Mouse (Mus musculus): Measurements from ENCODE around the gene Tmem267. TPM values are rescaled to one million over a fixed set of nuclear protein-coding genes. Genes with fewer than 3 reads are reported as not detected.
A peak's percentile ranks its signal among the peaks of the same experiment; 100 is the strongest.
"Not testable (repeated sequence)": the region's sequence is repeated elsewhere in the genome, so short reads cannot be mapped to it uniquely, and the experiment has no call there.

The Tmem267 gene
- polyA plus RNA-seq, 1 experiment from 2014 or later, result 1.4 TPM

GRCm38 (mm10) chr13:119494938-119495337 lies 7.1 kb downstream of the Tmem267 start:
- H3K4me1 ChIP-seq; H3K27ac ChIP-seq; ATAC-seq (ENCODE audit: insufficient read depth, low FRiP score, low read depth); H3K27me3 ChIP-seq (replicated peaks); H3K36me3 ChIP-seq; H3K9ac ChIP-seq; H3K4me2 ChIP-seq; H3K4me3 ChIP-seq (replicated peaks): not testable (repeated sequence)
- peaks cover 12% of the 10 kb centered on the region for H3K9me3 ChIP-seq
- 90% methylated on average over 13 of the region's 22 CpGs for WGBS

- not testable (repeated sequence) for H3K27me3 ChIP-seq (replicated peaks); H3K27ac ChIP-seq; H3K9ac ChIP-seq; H3K4me3 ChIP-seq (replicated peaks); H3K4me1 ChIP-seq; H3K4me2 ChIP-seq; H3K36me3 ChIP-seq
- peaks cover 14% of the 10 kb centered on the region for H3K9me3 ChIP-seq
- 72% methylated on average over 16 of the region's 16 CpGs for WGBS
- peak; percentile 86 for ATAC-seq (ENCODE audit: insufficient read depth, low FRiP score, low read depth)
Observed at GRCm38 (mm10) chr13:119596321-119597211, 108.7 kb downstream of the Tmem267 start.

DNA sequence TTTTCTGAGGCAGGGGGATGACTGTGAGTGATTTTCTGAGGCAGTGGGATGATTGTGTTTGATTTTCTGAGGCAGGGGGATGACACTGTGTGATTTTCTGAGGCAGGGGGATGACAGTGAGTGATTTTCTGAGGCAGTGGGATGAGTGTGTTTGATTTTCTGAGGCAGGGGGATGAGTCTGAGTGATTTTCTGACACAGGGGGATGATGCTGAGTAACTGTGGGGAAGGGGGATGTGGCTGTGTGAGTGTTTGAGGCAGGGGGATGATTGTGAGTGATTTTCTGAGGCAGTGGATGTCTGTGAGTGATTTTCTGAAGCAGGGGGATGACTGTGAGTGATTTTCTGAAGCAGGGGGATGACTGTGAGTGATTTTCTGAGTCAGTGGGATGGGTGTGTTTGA lies 110.6 kb downstream of the Tmem267 start:
- not testable (repeated sequence) for H3K4me1 ChIP-seq; H3K36me3 ChIP-seq; H3K9ac ChIP-seq; ATAC-seq (ENCODE audit: insufficient read depth, low FRiP score, low read depth); H3K4me2 ChIP-seq; H3K27me3 ChIP-seq (replicated peaks); H3K27ac ChIP-seq; H3K4me3 ChIP-seq (replicated peaks)
- peaks cover 14% of the 10 kb centered on the region for H3K9me3 ChIP-seq

DNA sequence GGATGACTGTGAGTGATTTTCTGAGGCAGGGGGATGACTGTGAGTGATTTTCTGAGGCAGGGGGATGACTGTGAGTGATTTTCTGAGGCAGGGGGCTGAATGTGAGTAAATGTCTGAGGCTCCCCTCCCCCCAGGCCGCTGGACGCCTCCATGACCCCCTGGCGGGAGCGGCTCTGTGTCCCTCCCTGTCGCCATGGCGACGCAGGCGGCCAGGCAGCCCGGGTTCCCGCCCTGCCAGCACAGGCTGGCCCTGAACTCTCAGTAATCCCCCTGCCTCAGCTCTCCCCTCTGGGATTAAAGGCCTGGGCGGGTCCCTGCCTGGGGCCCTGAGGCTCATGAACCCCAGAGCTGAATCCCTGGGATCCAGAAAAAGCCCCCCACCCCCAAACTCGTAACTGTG lies 111.2 kb downstream of the Tmem267 start:
- 80% methylated on average over 12 of the region's 12 CpGs for WGBS
- not testable (repeated sequence) for ATAC-seq (ENCODE audit: insufficient read depth, low FRiP score, low read depth); H3K4me2 ChIP-seq

DNA sequence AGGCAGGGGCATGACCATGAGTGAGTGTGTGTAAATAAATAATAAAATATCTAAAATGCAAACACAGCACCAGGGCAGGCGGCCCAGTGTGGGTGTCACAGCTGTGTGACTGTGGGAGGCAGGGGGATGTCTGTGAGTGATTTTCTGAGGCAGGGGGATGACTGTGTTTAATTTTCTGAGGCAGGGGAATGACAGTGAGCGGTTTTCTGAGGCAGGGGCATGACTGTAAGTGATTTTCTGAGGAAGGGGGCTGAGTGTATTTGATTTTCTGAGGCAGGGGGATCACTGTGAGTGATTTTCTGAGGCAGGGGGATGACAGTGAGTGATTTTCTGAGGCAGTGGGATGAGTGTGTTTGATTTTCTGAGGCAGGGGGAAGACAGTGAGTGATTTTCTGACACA lies 111.7 kb downstream of the Tmem267 start:
- not testable (repeated sequence) for H3K27me3 ChIP-seq (replicated peaks); H3K36me3 ChIP-seq; H3K4me3 ChIP-seq (replicated peaks); H3K9ac ChIP-seq; ATAC-seq (ENCODE audit: insufficient read depth, low FRiP score, low read depth); H3K4me1 ChIP-seq; H3K27ac ChIP-seq; H3K4me2 ChIP-seq
- H3K9me3 ChIP-seq, result peaks cover 14% of the 10 kb centered on the region
- 71% methylated on average over 2 of the region's 2 CpGs for WGBS

More for the DNA sequence above, 111.2 kb downstream of the Tmem267 start:
- not testable (repeated sequence) for H3K9ac ChIP-seq; H3K27ac ChIP-seq; H3K27me3 ChIP-seq (replicated peaks); H3K4me3 ChIP-seq (replicated peaks); H3K36me3 ChIP-seq; H3K4me1 ChIP-seq
- peaks cover 14% of the 10 kb centered on the region for H3K9me3 ChIP-seq

- peaks cover 14% of the 10 kb centered on the region for H3K9me3 ChIP-seq
- not testable (repeated sequence) for H3K27ac ChIP-seq; ATAC-seq (ENCODE audit: insufficient read depth, low FRiP score, low read depth); H3K4me3 ChIP-seq (replicated peaks); H3K27me3 ChIP-seq (replicated peaks); H3K9ac ChIP-seq; H3K36me3 ChIP-seq; H3K4me2 ChIP-seq; H3K4me1 ChIP-seq
Observed at GRCm38 (mm10) chr13:119600166-119600565, 112.3 kb downstream of the Tmem267 start.

GRCm38 (mm10) chr13:119602688-119603331 lies 115.0 kb downstream of the Tmem267 start:
- H3K4me3 ChIP-seq (replicated peaks); H3K27me3 ChIP-seq (replicated peaks); H3K9me3 ChIP-seq; H3K4me1 ChIP-seq; H3K36me3 ChIP-seq; ATAC-seq (ENCODE audit: insufficient read depth, low FRiP score, low read depth); H3K4me2 ChIP-seq; H3K9ac ChIP-seq; H3K27ac ChIP-seq: not testable (repeated sequence)
- 54% methylated on average over 13 of the region's 13 CpGs for WGBS

GRCm38 (mm10) chr13:119603890-119604289 lies 116.1 kb downstream of the Tmem267 start:
- H3K36me3 ChIP-seq; H3K9ac ChIP-seq; H3K4me3 ChIP-seq (replicated peaks); H3K27me3 ChIP-seq (replicated peaks); H3K27ac ChIP-seq; H3K4me1 ChIP-seq; H3K4me2 ChIP-seq; H3K9me3 ChIP-seq: not testable (repeated sequence)
- WGBS, result 93% methylated on average over 8 of the region's 8 CpGs
- ATAC-seq (ENCODE audit: insufficient read depth, low FRiP score, low read depth), result peak; percentile 3; the same call in 1 of the 2 replicates

GRCm38 (mm10) chr13:119604322-119604721 lies 116.5 kb downstream of the Tmem267 start:
- H3K27me3 ChIP-seq (replicated peaks); H3K9me3 ChIP-seq; H3K27ac ChIP-seq; H3K36me3 ChIP-seq; H3K9ac ChIP-seq; H3K4me1 ChIP-seq; H3K4me2 ChIP-seq; ATAC-seq (ENCODE audit: insufficient read depth, low FRiP score, low read depth); H3K4me3 ChIP-seq (replicated peaks): not testable (repeated sequence)
- 89% methylated on average over 8 of the region's 9 CpGs for WGBS

DNA sequence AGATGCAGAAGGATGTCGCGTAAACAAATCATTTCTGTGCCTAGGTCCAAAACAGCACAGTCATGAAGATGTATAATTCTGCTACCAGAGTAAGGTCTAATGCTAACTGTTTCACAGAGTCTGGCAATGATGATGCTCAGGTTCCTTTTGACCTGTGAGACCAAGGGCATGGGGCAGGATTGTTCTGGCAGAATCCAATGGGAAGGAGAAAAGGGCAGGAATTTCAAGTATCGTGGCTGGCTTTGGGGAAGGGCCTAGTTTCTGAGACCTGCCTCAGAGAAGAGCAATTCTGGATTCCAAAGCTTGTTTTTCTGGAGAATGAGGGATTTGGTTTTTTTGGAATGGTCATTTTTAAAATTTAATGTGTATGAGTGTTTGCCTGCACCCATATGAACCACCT lies 131.0 kb downstream of the Tmem267 start:
- 93% methylated on average over 3 of the region's 3 CpGs for WGBS
- Histone ChIP-seq H3K9me3 (no peaks in the 10 kb centered on the region), H3K4me3 (replicated peaks) (no peak overlapping the region), H3K36me3 (no peaks in the 10 kb centered on the region), H3K4me1 (no peaks in the 10 kb centered on the region), H3K4me2 (no peak overlapping the region), H3K27ac (no peak overlapping the region), H3K27me3 (replicated peaks) (no peaks in the 10 kb centered on the region), H3K9ac (no peak overlapping the region)
- no peak for ATAC-seq (ENCODE audit: insufficient read depth, low FRiP score, low read depth)

- H3K36me3 ChIP-seq, result no peaks in the 10 kb centered on the region
- no peak overlapping the region for H3K27ac ChIP-seq
- 60% methylated on average over 3 of the region's 3 CpGs for WGBS
- H3K4me3 ChIP-seq (replicated peaks), result no peak overlapping the region
- no peaks in the 10 kb centered on the region for H3K4me1 ChIP-seq
- H3K27me3 ChIP-seq (replicated peaks), result no peaks in the 10 kb centered on the region
- ATAC-seq (ENCODE audit: insufficient read depth, low FRiP score, low read depth), result no peak
- H3K9me3 ChIP-seq, result no peaks in the 10 kb centered on the region
- H3K4me2 ChIP-seq, result no peak overlapping the region
- no peak overlapping the region for H3K9ac ChIP-seq
Observed at GRCm38 (mm10) chr13:119619735-119620134, 131.9 kb downstream of the Tmem267 start.

GRCm38 (mm10) chr13:119623634-119624033 lies 135.8 kb downstream of the Tmem267 start, which contains the start of gene Ccl28:
Gene Ccl28, plus strand, starts transcription at chr13:119623819.
- no peaks in the 10 kb centered on the region for H3K9me3 ChIP-seq
- no peak within 1 kb of the TSS for H3K27ac ChIP-seq
- H3K4me1 ChIP-seq, result no peaks in the 10 kb centered on the region
- no peaks in the 10 kb centered on the region for H3K27me3 ChIP-seq (replicated peaks)
- H3K9ac ChIP-seq, result no peak within 1 kb of the TSS
- no peak within 1 kb of the TSS for H3K4me3 ChIP-seq (replicated peaks)
- H3K36me3 ChIP-seq, result no peaks in the 10 kb centered on the region
- no peak for ATAC-seq (ENCODE audit: insufficient read depth, low FRiP score, low read depth)
- no peak within 1 kb of the TSS for H3K4me2 ChIP-seq
- WGBS, result 82% methylated on average over 6 of the region's 6 CpGs
